In the genomic region with DNA sequence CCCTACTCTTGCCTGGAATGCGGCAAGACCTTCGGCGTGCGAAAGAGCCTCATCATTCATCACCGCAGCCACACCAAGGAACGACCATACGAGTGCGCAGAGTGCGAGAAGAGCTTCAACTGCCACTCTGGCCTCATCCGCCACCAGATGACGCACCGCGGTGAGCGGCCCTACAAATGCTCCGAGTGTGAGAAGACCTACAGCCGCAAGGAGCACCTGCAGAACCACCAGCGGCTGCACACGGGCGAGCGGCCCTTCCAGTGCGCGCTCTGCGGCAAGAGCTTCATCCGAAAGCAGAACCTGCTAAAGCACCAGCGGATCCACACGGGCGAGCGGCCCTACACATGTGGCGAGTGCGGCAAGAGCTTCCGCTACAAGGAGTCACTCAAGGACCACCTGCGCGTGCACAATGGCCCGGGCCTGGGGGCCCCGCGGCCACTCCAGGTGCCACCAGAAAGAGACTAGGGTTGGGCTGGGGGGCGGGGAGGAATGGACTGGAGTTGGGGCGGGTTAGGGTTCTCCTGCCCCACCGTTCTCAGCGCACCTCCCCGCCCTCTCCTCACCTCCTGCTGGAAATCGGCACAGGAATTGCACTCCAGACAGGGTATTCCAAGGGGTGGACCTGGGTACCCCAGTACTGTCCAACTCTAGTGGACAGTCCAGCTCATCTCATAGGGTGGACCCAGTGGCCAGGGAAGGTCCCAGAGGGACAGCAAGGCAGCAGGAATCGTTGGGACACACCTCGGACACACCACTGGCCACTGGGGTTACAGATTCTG, we compare ENCODE assay signal across 14 mouse cellular contexts. TPM values are rescaled to one million over a fixed set of nuclear protein-coding genes. Genes with fewer than 3 reads are reported as not detected.
A peak's percentile ranks its signal among the peaks of the same experiment; 100 is the strongest.
DNase-seq lines count a peak whose midpoint lies in the region; ATAC-seq and TF ChIP-seq lines count a peak whose summit lies in the region.
"Had no signal": no experiment of that assay in that cellular context is flagged by ENCODE, and none has a peak within 500 bp of the region (broad histone marks: within the 10 kb centered on the region; RNA-seq: fewer than 3 reads in every experiment).

No protein-coding gene starts in this region.

- peak; percentile 54 for DNase-seq in forebrain, embryonic 11.5 days (ENCODE audit: low spot score)
- peak; percentile 27 for DNase-seq in NIH3T3 (ENCODE audit: low read depth)
- DNase-seq in hindbrain, embryonic 14.5 days (ENCODE audit: low spot score), result no peak
- no peak for DNase-seq in midbrain, postnatal 0 days (ENCODE audit: low spot score)
- no peak for DNase-seq in right cerebral cortex, postnatal 36 days (ENCODE audit: low spot score in 2 of 2)
- DNase-seq in thymus, postnatal 36 days, result no peak
- DNase-seq: cerebellum, adult 2 months; kidney, adult 11 months had no signal

- WGBS in forebrain, embryonic 11.5 days, result 49% methylated on average over 44 of the region's 44 CpGs
- WGBS in forebrain, embryonic 16.5 days, result 58% methylated on average over 44 of the region's 44 CpGs
- 53% methylated on average over 44 of the region's 44 CpGs for WGBS in hindbrain, embryonic 14.5 days
- 58% methylated on average over 44 of the region's 44 CpGs for WGBS in midbrain, postnatal 0 days
- 69% methylated on average over 44 of the region's 44 CpGs for WGBS in kidney, embryonic 16.5 days

- H3K4me2 ChIP-seq in forebrain, embryonic 11.5 days (ENCODE audit: low read depth, low read length, severe bottlenecking), result no peak overlapping the region
- H3K4me2 ChIP-seq in forebrain, embryonic 16.5 days (ENCODE audit: low read length), result no peak overlapping the region
- H3K4me2 ChIP-seq in hindbrain, embryonic 14.5 days (replicated peaks), result no peak overlapping the region
- H3K4me2 ChIP-seq in midbrain, postnatal 0 days (ENCODE audit: low read depth, low read length, poor library complexity, severe bottlenecking), result no peak overlapping the region
- H3K4me2 ChIP-seq in kidney, embryonic 16.5 days (replicated peaks; ENCODE audit: low read depth, low read length), result no peak overlapping the region
- H3K4me2 ChIP-seq: embryonic facial prominence, embryonic 15.5 days; heart, embryonic 15.5 days had no signal

- H3K4me3 ChIP-seq in forebrain, embryonic 11.5 days (ENCODE audit: low read depth, low read length), result no peak overlapping the region
- H3K4me3 ChIP-seq in forebrain, embryonic 16.5 days (replicated peaks; ENCODE audit: low read length), result no peak overlapping the region
- no peak overlapping the region for H3K4me3 ChIP-seq in hindbrain, embryonic 14.5 days (replicated peaks; ENCODE audit: low read length)
- no peak overlapping the region for H3K4me3 ChIP-seq in midbrain, postnatal 0 days (ENCODE audit: low read depth, low read length)
- H3K4me3 ChIP-seq in kidney, embryonic 16.5 days (ENCODE audit: low read length), result no peak overlapping the region
- H3K4me3 ChIP-seq: embryonic facial prominence, embryonic 15.5 days; heart, embryonic 15.5 days had no signal

- H3K27me3 ChIP-seq in forebrain, embryonic 11.5 days (ENCODE audit: control insufficient read depth, insufficient read depth, low read length), result peaks cover 6% of the 10 kb centered on the region; the same call in 1 of the 2 replicates
- H3K27me3 ChIP-seq in forebrain, embryonic 16.5 days (replicated peaks; ENCODE audit: control insufficient read depth, insufficient read depth, low read length), result no peaks in the 10 kb centered on the region
- no peaks in the 10 kb centered on the region for H3K27me3 ChIP-seq in hindbrain, embryonic 14.5 days (ENCODE audit: control insufficient read depth, insufficient read depth, low read length)
- H3K27me3 ChIP-seq in midbrain, postnatal 0 days (ENCODE audit: insufficient read depth, low read length), result no peaks in the 10 kb centered on the region
- H3K27me3 ChIP-seq in kidney, embryonic 16.5 days (ENCODE audit: insufficient read depth, low read length), result no peaks in the 10 kb centered on the region
- H3K27me3 ChIP-seq: embryonic facial prominence, embryonic 15.5 days; Patski had no signal

- peaks cover 2% of the 10 kb centered on the region; the same call in 1 of the 2 replicates for H3K36me3 ChIP-seq in forebrain, embryonic 11.5 days (ENCODE audit: control insufficient read depth, insufficient read depth, low read length)
- peaks cover 29% of the 10 kb centered on the region for H3K36me3 ChIP-seq in forebrain, embryonic 16.5 days (ENCODE audit: control insufficient read depth, insufficient read depth)
- H3K36me3 ChIP-seq in hindbrain, embryonic 14.5 days (replicated peaks; ENCODE audit: control insufficient read depth, insufficient read depth), result peaks cover 80% of the 10 kb centered on the region
- peaks cover 43% of the 10 kb centered on the region for H3K36me3 ChIP-seq in midbrain, postnatal 0 days (ENCODE audit: insufficient read depth, low read length)
- peaks cover 68% of the 10 kb centered on the region for H3K36me3 ChIP-seq in kidney, embryonic 16.5 days (ENCODE audit: insufficient read depth, low read length)

- no peak overlapping the region for H3K9ac ChIP-seq in forebrain, embryonic 11.5 days (ENCODE audit: low read length)
- no peak overlapping the region for H3K9ac ChIP-seq in forebrain, embryonic 16.5 days (replicated peaks; ENCODE audit: low read depth, low read length)
- H3K9ac ChIP-seq in hindbrain, embryonic 14.5 days, result no peak overlapping the region
- no peak overlapping the region for H3K9ac ChIP-seq in midbrain, postnatal 0 days (replicated peaks; ENCODE audit: low read length, poor library complexity, severe bottlenecking)
- H3K9ac ChIP-seq in kidney, embryonic 16.5 days (replicated peaks; ENCODE audit: low read length), result no peak overlapping the region
- H3K9ac ChIP-seq: embryonic facial prominence, embryonic 15.5 days; heart, embryonic 15.5 days had no signal

- no peaks in the 10 kb centered on the region for H3K4me1 ChIP-seq in forebrain, embryonic 11.5 days (replicated peaks; ENCODE audit: control insufficient read depth, insufficient read depth, low read length)
- H3K4me1 ChIP-seq in forebrain, embryonic 16.5 days (replicated peaks; ENCODE audit: control insufficient read depth, insufficient read depth, low read length), result no peaks in the 10 kb centered on the region
- no peaks in the 10 kb centered on the region for H3K4me1 ChIP-seq in hindbrain, embryonic 14.5 days (replicated peaks; ENCODE audit: control insufficient read depth, insufficient read depth, low read length)
- no peaks in the 10 kb centered on the region for H3K4me1 ChIP-seq in midbrain, postnatal 0 days (ENCODE audit: insufficient read depth, low read length)
- no peaks in the 10 kb centered on the region for H3K4me1 ChIP-seq in kidney, embryonic 16.5 days (ENCODE audit: insufficient read depth, low read length)
- H3K4me1 ChIP-seq: embryonic facial prominence, embryonic 15.5 days; heart, embryonic 15.5 days had no signal

- H3K27ac ChIP-seq in forebrain, embryonic 11.5 days (ENCODE audit: low read depth, low read length), result no peak overlapping the region
- no peak overlapping the region for H3K27ac ChIP-seq in forebrain, embryonic 16.5 days (ENCODE audit: low read length)
- H3K27ac ChIP-seq in hindbrain, embryonic 14.5 days, result no peak overlapping the region
- no peak overlapping the region for H3K27ac ChIP-seq in midbrain, postnatal 0 days (ENCODE audit: low read depth, low read length)
- no peak overlapping the region for H3K27ac ChIP-seq in kidney, embryonic 16.5 days (ENCODE audit: low read length)
- H3K27ac ChIP-seq: embryonic facial prominence, embryonic 15.5 days; heart, embryonic 15.5 days had no signal

- no peak for TF ChIP-seq CTCF in midbrain, postnatal 0 days (IDR thresholded peaks at IDR 0.05)

- ATAC-seq in forebrain, embryonic 11.5 days (replicated peaks; ENCODE audit: low FRiP score), result no peak
- ATAC-seq in forebrain, embryonic 16.5 days, result no peak
- 0 out of 2 replicates have a peak, but pooled peaks have one; percentile 24 for ATAC-seq in hindbrain, embryonic 14.5 days (ENCODE audit: low FRiP score)
- ATAC-seq in midbrain, postnatal 0 days (ENCODE audit: low FRiP score), result peak; percentile 12; the same call in 1 of the 2 replicates
- ATAC-seq in kidney, embryonic 16.5 days (ENCODE audit: low FRiP score, low TSS enrichment), result no peak
- ATAC-seq: lung, postnatal 0 days; Patski had no signal

- H3K9me3 ChIP-seq in forebrain, embryonic 11.5 days (ENCODE audit: control insufficient read depth, low read length), result no peaks in the 10 kb centered on the region
- H3K9me3 ChIP-seq in forebrain, embryonic 16.5 days (ENCODE audit: control insufficient read depth, low read length), result no peaks in the 10 kb centered on the region
- H3K9me3 ChIP-seq in hindbrain, embryonic 14.5 days (ENCODE audit: control insufficient read depth, low read length), result no peaks in the 10 kb centered on the region
- no peaks in the 10 kb centered on the region for H3K9me3 ChIP-seq in midbrain, postnatal 0 days (ENCODE audit: low read length)
- peaks cover 10% of the 10 kb centered on the region; the same call in 1 of the 2 replicates for H3K9me3 ChIP-seq in kidney, embryonic 16.5 days (ENCODE audit: low read length)
- H3K9me3 ChIP-seq: embryonic facial prominence, embryonic 15.5 days had no signal

RNA-seq across cellular contexts. Expression of a gene that starts 15.2 kb away (rescaled TPM):
- 15.9 and 17.5 TPM in 2 replicates for polyA plus RNA-seq in forebrain, embryonic 11.5 days (2014; fragmentation: Nextera tagmentation; extraction: Ambion mirVana)
- 21.0 and 22.1 TPM in 2 replicates for polyA plus RNA-seq in forebrain, embryonic 16.5 days (2015; fragmentation: Nextera tagmentation; extraction: Ambion mirVana)
- 10.7 and 12.4 TPM in 2 replicates for polyA plus RNA-seq in hindbrain, embryonic 14.5 days (2014; fragmentation: Nextera tagmentation; extraction: Ambion mirVana)
- 13.4 and 15.9 TPM in 2 replicates for total RNA-seq in midbrain, postnatal 0 days (2014; rRNA removed)
- 19.0 and 21.8 TPM in 2 replicates for polyA plus RNA-seq in midbrain, postnatal 0 days (2015; fragmentation: Nextera tagmentation; extraction: Ambion mirVana)
- 19.4 and 20.2 TPM in 2 replicates for polyA plus RNA-seq in kidney, embryonic 16.5 days (2015; fragmentation: Nextera tagmentation; extraction: Ambion mirVana)

RNA-seq across cellular contexts. Expression of a gene that starts 28.1 kb away (rescaled TPM):
- 17.8 and 19.4 TPM in 2 replicates for polyA plus RNA-seq in forebrain, embryonic 11.5 days (2014; fragmentation: Nextera tagmentation; extraction: Ambion mirVana)
- polyA plus RNA-seq in forebrain, embryonic 16.5 days (2015; fragmentation: Nextera tagmentation; extraction: Ambion mirVana), result 25.6 and 26.3 TPM in 2 replicates
- 18.7 and 18.9 TPM in 2 replicates for polyA plus RNA-seq in hindbrain, embryonic 14.5 days (2014; fragmentation: Nextera tagmentation; extraction: Ambion mirVana)
- total RNA-seq in midbrain, postnatal 0 days (2014; rRNA removed), result 42.9 and 50.3 TPM in 2 replicates
- polyA plus RNA-seq in midbrain, postnatal 0 days (2015; fragmentation: Nextera tagmentation; extraction: Ambion mirVana), result 15.9 and 17.2 TPM in 2 replicates
- polyA plus RNA-seq in kidney, embryonic 16.5 days (2015; fragmentation: Nextera tagmentation; extraction: Ambion mirVana), result 17.8 and 18.7 TPM in 2 replicates

RNA-seq across cellular contexts. Expression of a gene that starts 48.1 kb away (rescaled TPM):
- 7.5 and 7.9 TPM in 2 replicates for polyA plus RNA-seq in forebrain, embryonic 11.5 days (2014; fragmentation: Nextera tagmentation; extraction: Ambion mirVana)
- 23.2 and 24.6 TPM in 2 replicates for polyA plus RNA-seq in forebrain, embryonic 16.5 days (2015; fragmentation: Nextera tagmentation; extraction: Ambion mirVana)
- polyA plus RNA-seq in hindbrain, embryonic 14.5 days (2014; fragmentation: Nextera tagmentation; extraction: Ambion mirVana), result 19.3 and 22.9 TPM in 2 replicates
- total RNA-seq in midbrain, postnatal 0 days (2014; rRNA removed), result 34.8 and 37.7 TPM in 2 replicates
- polyA plus RNA-seq in midbrain, postnatal 0 days (2015; fragmentation: Nextera tagmentation; extraction: Ambion mirVana), result 26.1 and 27.0 TPM in 2 replicates
- polyA plus RNA-seq in kidney, embryonic 16.5 days (2015; fragmentation: Nextera tagmentation; extraction: Ambion mirVana), result 8.9 and 11.0 TPM in 2 replicates

Comparison
In these comparisons a context has a peak if more than half of its experiments do, and no peak if none do; other contexts are left out.
1. ATAC-seq: peak in hindbrain, embryonic 14.5 days (single experiment) and midbrain, postnatal 0 days (single experiment); none in forebrain, embryonic 11.5 days (single experiment), forebrain, embryonic 16.5 days (single experiment) and kidney, embryonic 16.5 days (single experiment).
2. DNase-seq: peak in forebrain, embryonic 11.5 days (single experiment) and NIH3T3 (single experiment); none in hindbrain, embryonic 14.5 days (single experiment), midbrain, postnatal 0 days (single experiment), right cerebral cortex, postnatal 36 days (0 of 2) and thymus, postnatal 36 days (0 of 2).